Mouse (Mus musculus): ENCODE results near the gene Vmn2r87. TPM values are rescaled to one million over a fixed set of nuclear protein-coding genes. Genes with fewer than 3 reads are reported as not detected.

Gene Vmn2r87
- not detected for polyA plus RNA-seq (2014; fragmentation: Illumina TruSeq; extraction: RNeasy Lipid Tissue Mini Kit (QIAGEN cat#74804); ENCODE audit: low read depth, low replicate concordance)

DNA sequence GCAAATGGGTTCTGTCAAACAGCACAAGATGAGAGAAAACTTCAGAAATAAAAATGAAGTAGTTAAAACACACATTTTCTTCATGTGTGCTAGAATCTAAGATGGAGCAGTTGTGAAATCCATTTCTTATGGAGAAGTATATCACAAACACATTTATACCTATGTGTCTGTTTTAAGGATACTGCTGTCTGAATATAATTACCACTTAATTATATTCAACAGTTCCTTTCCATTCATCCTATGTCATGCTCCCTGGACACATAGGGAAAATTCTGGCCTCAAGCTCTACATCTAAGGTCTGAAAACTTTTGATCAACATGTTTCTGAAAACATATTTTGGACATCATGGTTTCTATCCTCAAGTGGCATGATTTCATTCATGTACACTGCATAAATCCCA is at the start of gene Vmn2r87:
Vmn2r87 (minus strand) TSS at position 101 of the 400 bp plus-strand sequence.

DNA sequence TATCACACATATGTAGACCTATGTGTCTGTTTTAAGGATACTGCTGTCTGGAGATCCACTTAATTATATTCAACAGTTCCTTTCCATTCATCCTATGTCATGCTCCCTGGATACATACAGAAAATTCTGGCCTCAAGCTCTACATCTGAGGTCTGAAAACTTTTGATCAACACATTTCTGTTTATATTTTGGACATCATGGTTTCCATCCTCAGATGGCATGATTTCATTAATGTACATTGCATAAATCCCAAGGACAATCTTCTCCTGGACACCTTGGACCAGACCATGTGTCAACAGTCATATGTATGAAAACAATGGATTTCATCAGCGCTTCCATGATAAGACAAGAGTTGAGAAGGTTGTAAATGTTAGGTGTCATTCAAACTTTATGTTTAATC is 41.2 kb downstream of the Vmn2r87 start, which contains the start of gene Vmn2r86:
Vmn2r86 (minus strand) TSS at position 101 of the 400 bp plus-strand sequence.

GRCm38 (mm10) chr10:130429603-130430002 is 67.6 kb downstream of the Vmn2r87 start, which contains the start of gene Vmn2r85:
Gene Vmn2r85, minus strand, starts transcription at chr10:130429703.

Other genes starting within 250 kb of the Vmn2r87 start
- not detected for gene Neurod4, start 217.2 kb downstream of the Vmn2r87 start, polyA plus RNA-seq (2014; fragmentation: Illumina TruSeq; extraction: RNeasy Lipid Tissue Mini Kit (QIAGEN cat#74804); ENCODE audit: low read depth, low replicate concordance)
- gene Tespa1, start 174.5 kb downstream of the Vmn2r87 start, polyA plus RNA-seq (2014; fragmentation: Illumina TruSeq; extraction: RNeasy Lipid Tissue Mini Kit (QIAGEN cat#74804); ENCODE audit: low read depth, low replicate concordance), result not detected
- gene Vmn2r84, start 103.1 kb downstream of the Vmn2r87 start, polyA plus RNA-seq (2014; fragmentation: Illumina TruSeq; extraction: RNeasy Lipid Tissue Mini Kit (QIAGEN cat#74804); ENCODE audit: low read depth, low replicate concordance), result 0.04 TPM
- gene Vmn2r85, start 67.7 kb downstream of the Vmn2r87 start, polyA plus RNA-seq (2014; fragmentation: Illumina TruSeq; extraction: RNeasy Lipid Tissue Mini Kit (QIAGEN cat#74804); ENCODE audit: low read depth, low replicate concordance), result 0.07 TPM
- 0.20 TPM for gene Vmn2r86, start 41.3 kb downstream of the Vmn2r87 start, polyA plus RNA-seq (2014; fragmentation: Illumina TruSeq; extraction: RNeasy Lipid Tissue Mini Kit (QIAGEN cat#74804); ENCODE audit: low read depth, low replicate concordance)

Measured in testis, adult 10 weeks (tissue).